Mouse (Mus musculus): ENCODE measurements around the gene Med17.
"Not testable (repeated sequence)": the region's sequence is repeated elsewhere in the genome, so short reads cannot be mapped to it uniquely, and the experiment has no call there.

Gene Med17

GRCm38 (mm10) chr9:15279649-15280490, at the start of gene Med17:
Gene Med17 (minus strand): TSS chr9:15279931.
- DNase-seq, result peak; percentile 95

GRCm38 (mm10) chr9:15318170-15318742, 38.5 kb upstream of the Med17 start:
- no peak for DNase-seq

DNA sequence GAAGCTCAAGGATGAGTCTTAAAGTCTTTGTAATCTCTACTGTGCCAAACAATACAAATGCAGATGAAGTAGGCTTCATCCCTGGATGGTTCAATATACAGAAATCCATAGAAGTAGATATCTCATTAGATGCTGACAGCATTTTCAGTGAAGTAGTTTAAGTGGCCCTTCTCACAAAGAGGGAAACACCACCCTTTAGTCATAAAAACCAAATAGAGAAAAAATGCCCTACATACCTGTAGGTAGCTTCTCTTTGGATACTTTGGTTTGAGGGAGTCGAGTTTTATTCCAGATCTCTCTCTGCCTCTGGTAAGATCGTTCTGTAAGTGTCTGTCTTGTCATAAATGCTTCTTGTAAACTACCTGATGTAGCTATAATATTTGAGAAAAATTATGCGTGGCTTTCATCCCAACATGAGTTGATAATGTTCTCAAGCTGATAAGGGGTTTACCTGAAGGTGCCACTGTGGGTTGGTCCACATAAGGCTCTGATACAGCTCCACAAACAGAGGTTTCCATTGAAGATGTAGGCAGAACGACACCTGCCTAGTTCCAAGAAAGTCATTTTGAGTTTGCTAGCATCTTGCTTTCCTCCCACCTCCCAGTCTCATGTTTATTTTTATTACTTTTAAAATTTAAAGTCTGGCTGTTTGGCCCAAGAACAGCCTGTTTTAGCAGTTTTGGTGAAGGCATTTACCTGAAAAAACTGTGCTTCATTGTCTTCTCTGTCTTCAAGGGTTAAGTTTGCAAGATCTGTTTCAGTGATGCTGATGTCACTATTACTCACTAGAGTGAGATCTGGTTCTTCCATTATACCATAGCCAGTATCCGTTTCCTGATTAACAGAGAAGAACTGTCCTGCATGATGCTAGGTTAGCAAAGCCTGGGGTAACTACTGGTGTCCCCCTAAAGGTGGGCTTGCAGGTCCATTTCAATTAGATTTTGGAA, 37.8 kb upstream of the Med17 start:
- DNase-seq, result no peak

GRCm38 (mm10) chr9:15316296-15316695, 36.6 kb upstream of the Med17 start:
- DNase-seq, result not testable (repeated sequence)

DNA sequence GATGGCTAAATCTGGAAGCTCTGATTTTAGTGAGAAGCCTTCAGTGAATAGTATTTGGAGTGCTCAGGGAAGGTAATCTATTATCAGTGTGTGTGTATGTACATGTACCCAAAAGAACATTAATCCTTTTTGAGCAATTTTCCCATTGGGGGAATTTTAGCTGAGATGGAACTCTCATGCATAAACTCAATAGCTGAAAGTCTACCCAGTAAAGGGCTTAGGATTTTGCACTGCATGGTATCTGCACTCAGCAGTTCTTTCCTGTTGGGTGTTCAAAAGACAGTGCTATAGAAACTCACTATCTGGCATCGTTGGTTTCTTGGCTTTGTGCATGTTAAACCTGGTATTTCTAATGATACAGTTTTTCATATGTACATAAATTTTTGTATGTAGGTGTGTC, 34.9 kb upstream of the Med17 start:
- no peak for DNase-seq

DNA sequence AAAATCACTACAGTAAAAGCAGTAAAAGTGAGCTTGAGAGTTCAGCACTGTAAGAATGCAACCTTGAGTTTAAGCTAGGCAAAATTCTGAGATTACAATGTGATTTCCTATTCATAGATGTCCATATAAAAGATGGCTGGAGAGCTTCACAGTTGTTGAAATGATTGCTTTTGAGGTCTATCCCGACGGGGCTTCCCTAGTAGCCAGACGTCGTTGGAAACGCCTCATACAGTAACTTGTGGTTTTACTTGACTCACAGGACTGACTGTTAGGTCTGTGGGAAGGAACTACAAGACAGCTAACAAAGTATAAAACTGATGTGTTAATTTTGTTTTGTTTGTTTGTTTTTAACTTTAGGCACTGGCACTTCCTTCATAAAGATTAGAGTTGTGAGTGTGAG, 33.9 kb upstream of the Med17 start:
- DNase-seq, result no peak

DNA sequence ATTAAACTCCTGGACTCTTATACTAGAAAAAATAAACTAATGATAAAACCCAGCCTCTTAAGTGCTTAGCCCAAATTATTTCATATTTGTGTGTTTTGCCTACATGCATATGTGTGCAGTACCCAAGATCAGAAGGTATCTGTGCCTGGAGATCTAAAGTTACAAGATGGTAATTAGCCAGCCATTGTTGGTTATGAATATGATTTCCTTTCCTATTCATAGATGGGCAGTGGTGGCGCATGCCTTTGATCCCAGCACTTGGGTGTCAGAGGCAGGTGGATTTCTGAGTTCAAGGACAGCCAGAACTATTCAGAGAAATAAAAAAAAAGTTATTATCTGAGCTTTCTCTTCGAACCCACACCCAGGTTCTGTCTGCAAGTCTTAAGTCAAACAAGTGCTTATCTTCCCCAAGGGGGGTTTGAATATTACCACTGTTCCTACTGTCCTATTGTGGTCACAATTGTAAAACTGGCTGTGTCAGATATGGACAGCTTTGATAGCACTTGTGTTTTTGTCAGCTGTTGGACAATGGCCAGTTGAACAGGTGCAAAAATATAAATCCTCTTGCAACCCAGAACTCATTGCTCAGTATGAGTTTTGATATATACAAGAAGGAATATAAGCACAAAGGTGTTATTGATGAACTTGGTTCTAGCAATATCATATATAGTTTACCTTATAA, 32.5 kb upstream of the Med17 start:
- no peak for DNase-seq

DNA sequence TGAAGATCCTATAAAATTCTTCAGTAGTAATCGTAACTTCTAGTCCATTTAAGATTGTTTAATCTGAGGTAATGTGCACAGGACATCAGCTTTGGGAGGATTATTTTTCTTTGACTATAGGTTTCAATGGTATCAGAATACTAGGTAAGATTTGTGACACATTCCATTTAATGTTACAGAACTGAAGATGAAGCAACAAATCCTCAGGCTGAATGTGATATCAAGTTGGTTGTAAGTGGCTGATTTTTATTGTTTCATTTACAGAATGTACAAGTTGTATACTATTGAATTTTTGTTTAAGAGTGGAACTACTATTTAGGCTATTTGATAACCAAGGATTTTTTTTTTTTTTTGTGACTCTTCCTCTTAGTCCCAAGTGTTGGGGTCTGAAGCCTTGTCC, 30.4 kb upstream of the Med17 start:
- DNase-seq, result no peak

GRCm38 (mm10) chr9:15309425-15309824, 29.7 kb upstream of the Med17 start:
- no peak for DNase-seq

- DNase-seq, result no peak
Observed at GRCm38 (mm10) chr9:15308254-15308653, 28.5 kb upstream of the Med17 start.

- no peak for DNase-seq
Observed at GRCm38 (mm10) chr9:15307257-15307656, 27.5 kb upstream of the Med17 start.

GRCm38 (mm10) chr9:15306398-15307119, 26.8 kb upstream of the Med17 start, which contains the start of gene 4931406C07Rik:
Gene 4931406C07Rik (minus strand): TSS chr9:15306448.
- no peak for DNase-seq

DNA sequence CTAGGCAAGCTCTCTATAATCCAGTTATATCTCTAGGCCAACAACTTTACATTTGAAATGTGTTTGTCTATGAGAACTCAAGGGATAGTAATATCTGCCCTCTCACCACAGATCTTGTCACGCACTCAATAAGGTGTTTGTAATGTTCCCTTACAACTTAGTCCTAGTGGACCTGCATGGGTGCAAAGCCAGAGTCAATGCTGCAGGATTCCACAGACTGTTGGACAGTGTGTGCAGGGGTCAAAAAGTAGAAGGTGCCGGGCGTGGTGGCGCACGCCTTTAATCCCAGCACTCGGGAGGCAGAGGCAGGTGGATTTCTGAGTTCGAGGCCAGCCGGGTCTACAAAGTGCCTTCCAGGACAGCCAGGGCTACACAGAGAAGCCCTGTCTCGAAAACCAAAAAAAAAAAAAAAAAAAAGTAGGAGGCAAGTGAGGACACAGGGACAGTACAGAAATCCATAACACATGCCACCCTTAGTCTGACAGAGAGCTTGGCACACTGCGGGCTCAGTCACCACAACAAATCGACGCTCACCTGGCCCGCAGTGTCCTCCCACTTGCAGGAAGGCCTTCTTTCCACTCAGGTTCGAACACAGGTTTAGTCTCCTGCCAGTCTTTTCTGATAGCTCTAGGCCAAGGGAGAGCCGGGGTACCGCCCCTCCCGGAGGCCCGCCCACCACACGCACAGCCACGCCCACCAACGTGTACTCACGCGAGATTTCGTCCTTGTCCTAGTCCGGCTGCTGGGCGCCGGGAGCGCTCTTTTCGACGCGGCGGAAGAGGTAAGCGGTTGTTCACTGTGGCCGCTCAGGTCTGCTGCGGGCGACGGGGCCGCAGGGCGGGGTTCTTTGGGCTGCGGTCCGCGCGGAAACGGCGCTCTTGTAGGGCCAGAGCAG, 26.0 kb upstream of the Med17 start, which contains the start of gene Taf1d:
Gene Taf1d, plus strand, starts transcription at position 712 of the 895 bp plus-strand sequence.
- peak; percentile 99 for DNase-seq

- DNase-seq, result no peak
Observed at GRCm38 (mm10) chr9:15302881-15303280, 23.1 kb upstream of the Med17 start.

DNA sequence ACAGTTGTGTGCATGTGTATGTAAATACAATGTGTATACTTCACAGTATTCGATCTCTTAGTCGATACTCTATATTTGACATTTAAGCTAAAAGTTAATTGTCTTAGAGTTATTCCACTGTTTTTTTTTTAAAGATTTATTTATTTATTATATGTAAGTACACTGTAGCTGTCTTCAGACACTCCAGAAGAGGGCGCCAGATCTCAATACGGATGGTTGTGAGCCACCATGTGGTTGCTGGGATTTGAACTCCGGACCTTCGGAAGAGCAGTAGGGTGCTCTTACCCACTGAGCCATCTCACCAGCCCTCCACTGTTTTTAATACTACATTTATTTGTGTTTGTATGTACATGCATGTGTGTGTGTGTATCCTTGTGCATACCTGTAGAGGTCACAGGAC, 22.3 kb upstream of the Med17 start:
- DNase-seq, result not testable (repeated sequence)

DNA sequence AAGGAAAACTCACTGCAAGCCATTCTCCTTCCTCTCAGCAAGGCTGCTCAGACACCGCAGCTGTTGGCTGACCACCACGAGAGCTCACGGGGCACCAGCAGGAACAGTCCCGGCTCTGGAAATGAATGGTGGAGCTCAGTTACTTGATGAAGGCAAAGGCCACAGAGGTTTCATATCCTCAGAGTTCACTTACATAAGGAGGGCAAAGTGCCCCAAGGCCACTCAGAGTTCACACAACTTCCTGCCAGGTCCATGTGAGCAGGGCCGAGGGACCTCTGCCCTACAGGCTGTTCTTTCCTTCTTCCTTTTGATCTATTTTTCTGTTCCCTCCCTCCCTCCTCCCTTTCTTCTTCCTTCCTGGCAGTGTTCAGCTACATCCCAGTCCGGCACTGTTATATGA, 21.7 kb upstream of the Med17 start:
- peak; percentile 39 for DNase-seq

- no peak for DNase-seq
Observed at GRCm38 (mm10) chr9:15300056-15300455, 20.3 kb upstream of the Med17 start.

GRCm38 (mm10) chr9:15298451-15298850, 18.7 kb upstream of the Med17 start:
- DNase-seq, result no peak

DNA sequence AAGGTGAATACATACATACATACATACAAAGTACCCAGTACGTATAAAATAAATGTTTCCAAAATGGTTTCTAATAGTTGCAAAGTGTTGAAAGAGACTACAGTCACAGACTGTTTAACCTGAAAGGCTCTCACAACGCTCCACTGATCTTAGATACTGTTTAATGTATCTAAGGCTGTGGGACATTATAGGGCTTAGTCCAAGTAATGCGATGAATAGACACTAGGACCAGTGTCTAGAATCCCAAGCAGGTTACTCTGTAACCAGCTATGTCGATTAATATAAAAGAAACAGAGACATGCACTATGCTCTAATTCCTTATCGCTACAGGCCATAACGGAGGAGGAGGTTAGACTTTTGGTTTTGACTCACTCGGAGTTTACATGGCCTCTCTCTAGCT, 17.4 kb upstream of the Med17 start:
- DNase-seq, result no peak

DNA sequence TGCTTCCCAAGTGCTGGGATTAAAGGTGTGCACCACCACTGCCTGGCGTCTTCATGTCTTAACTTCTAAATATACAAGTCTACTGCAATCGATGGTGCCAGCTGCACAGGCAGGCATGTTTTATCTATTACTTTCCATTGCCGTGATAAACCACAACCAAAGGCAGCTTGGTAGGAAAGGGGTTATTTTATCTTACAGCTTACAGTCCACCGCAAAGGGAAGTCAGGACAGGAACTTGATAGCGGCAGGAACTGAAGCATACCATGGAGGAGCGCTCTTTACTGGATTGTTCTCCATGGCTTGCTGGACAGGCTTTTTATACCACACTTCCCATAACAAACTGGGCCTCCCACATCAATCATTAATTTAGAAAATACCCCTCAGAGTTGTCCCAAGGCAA, 9.5 kb upstream of the Med17 start:
- DNase-seq, result no peak

GRCm38 (mm10) chr9:15288402-15288801, 8.7 kb upstream of the Med17 start:
- DNase-seq, result no peak

Measured in lung, postnatal 14 days (tissue).